Mouse (Mus musculus): ENCODE results near the gene Ect2l. TPM values are rescaled to one million over a fixed set of nuclear protein-coding genes. Genes with fewer than 3 reads are reported as not detected.
"Not testable (repeated sequence)": the region's sequence is repeated elsewhere in the genome, so short reads cannot be mapped to it uniquely, and the experiment has no call there.

Ect2l gene
- total RNA-seq, 2 experiments from 2014 or later = not detected

GRCm38 (mm10) chr10:18194156-18194555 is 16.5 kb downstream of the Ect2l start:
- ATAC-seq (replicated peaks; ENCODE audit: poor library complexity, severe bottlenecking) = no peak

DNA sequence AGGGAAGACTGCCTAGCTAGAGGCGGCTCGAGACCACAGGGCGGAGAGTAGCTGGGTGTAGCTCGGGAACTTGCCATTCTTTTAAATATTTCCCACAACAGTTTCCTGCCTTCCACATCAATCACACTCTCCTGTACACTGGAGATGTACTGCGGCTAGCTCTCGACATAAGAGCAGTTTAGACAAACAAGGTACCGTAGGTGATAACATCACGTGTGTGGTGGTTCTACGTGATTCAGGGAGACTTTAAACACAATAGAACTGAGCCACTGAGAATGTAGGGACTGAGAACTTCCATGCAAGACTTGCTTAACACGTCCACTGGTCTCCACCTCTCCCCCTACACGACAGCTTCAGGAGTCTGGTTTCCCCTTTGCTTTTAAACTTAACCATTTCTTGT is 17.5 kb downstream of the Ect2l start:
- no peak for ATAC-seq (replicated peaks; ENCODE audit: poor library complexity, severe bottlenecking)

- ATAC-seq (replicated peaks; ENCODE audit: poor library complexity, severe bottlenecking) = no peak
These were observed 19.0 kb downstream of the Ect2l start for GRCm38 (mm10) chr10:18191706-18192105.

GRCm38 (mm10) chr10:18189498-18189897 is 21.2 kb downstream of the Ect2l start:
- no peak for ATAC-seq (replicated peaks; ENCODE audit: poor library complexity, severe bottlenecking)

DNA sequence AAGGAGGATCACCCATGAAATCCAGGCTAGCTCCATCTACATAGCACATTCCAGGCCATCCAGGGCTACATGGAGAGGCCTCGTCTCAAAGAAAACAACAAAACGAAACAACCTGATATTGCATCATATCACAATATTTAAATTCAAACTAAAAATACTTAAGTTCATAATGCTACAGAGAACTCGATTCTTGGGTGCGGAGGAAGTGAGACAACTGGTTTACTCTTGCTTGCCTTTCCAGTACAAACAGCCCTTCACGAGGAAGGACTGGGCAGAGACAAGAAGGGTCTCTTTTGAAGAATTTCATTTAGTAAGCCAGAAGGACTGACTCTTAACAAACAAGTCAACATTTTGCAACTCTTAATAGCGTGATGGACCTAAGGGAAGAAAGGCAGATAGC is 22.1 kb downstream of the Ect2l start:
- peak; percentile 73 for ATAC-seq (replicated peaks; ENCODE audit: poor library complexity, severe bottlenecking)

GRCm38 (mm10) chr10:18182246-18182645 is 28.4 kb downstream of the Ect2l start:
- no peak for ATAC-seq (replicated peaks; ENCODE audit: poor library complexity, severe bottlenecking)

DNA sequence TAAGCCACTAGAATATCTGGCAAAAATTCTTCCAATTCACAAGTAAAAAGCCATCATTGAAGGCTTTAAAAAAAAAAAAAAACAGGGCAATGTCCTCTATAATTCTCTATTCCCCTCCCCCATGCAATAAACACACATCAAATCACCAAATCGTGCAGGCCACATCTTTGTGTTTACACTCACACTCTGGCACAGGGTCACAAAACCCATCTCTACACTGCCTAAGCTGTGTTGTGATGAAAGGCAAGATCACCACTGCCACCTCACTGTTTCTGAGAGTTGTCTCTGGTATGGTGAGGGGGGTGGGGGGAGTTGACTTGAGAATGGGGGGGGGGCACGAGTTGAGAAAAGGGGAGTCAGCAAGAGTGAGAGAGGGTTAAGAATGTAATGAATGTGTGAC is 33.4 kb downstream of the Ect2l start:
- ATAC-seq (replicated peaks; ENCODE audit: poor library complexity, severe bottlenecking) = no peak

GRCm38 (mm10) chr10:18176722-18177121 is 34.0 kb downstream of the Ect2l start:
- peak; percentile 65 for ATAC-seq (replicated peaks; ENCODE audit: poor library complexity, severe bottlenecking)

GRCm38 (mm10) chr10:18175087-18175486 is 35.6 kb downstream of the Ect2l start:
- peak; percentile 66 for ATAC-seq (replicated peaks; ENCODE audit: poor library complexity, severe bottlenecking)

DNA sequence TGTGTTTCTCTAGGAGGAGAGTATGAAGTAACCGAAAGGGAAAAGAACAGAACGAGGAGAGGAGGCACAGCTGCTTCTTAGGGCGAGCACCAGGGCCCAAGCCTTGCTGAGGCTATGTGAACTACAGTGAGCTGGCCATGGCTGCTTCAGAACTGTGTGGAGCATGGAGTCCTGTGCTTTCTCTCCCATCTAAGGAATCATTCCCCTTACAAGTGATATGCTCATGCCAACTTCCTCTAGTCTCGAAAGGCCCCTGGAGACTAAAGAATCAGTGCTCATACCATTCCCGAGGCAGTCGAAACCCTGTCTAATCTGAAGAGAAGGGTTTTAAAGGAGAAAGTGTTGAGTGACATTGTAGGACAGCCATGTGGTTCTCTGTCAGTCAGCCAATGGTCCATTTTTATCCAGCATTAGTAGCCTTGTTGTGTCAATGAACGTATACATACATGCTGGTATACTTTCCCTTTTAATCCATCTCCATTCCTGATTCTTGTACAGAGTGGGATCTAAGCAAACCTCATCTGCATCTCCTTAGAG is 48.2 kb downstream of the Ect2l start:
- ATAC-seq (replicated peaks; ENCODE audit: poor library complexity, severe bottlenecking) = no peak

- ATAC-seq (replicated peaks; ENCODE audit: poor library complexity, severe bottlenecking) = no peak
These were observed 63.5 kb downstream of the Ect2l start for GRCm38 (mm10) chr10:18147224-18147623.

DNA sequence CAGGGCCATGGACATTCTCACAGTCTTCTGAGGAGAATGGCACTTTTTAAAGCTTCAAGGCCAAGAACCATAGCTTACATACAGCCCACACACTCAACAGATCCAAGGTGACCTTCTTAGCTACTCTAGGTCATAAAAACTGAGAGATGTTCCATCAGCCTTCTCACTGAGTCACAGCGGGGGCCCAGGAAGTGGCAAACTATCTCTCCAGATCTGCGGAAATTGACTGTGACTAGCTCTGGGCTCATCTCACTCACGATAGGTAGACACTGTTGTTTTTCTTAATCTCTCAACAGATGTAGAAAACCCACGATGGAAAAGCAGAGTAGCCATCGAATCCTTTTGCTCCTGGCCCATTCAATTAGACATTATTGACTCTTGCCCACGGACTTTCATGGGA is 68.5 kb downstream of the Ect2l start:
- no peak for ATAC-seq (replicated peaks; ENCODE audit: poor library complexity, severe bottlenecking)

- ATAC-seq (replicated peaks; ENCODE audit: poor library complexity, severe bottlenecking) = no peak
These were observed 69.3 kb downstream of the Ect2l start for GRCm38 (mm10) chr10:18141389-18141788.

GRCm38 (mm10) chr10:18139615-18140014 is 71.1 kb downstream of the Ect2l start:
- ATAC-seq (replicated peaks; ENCODE audit: poor library complexity, severe bottlenecking) = no peak

DNA sequence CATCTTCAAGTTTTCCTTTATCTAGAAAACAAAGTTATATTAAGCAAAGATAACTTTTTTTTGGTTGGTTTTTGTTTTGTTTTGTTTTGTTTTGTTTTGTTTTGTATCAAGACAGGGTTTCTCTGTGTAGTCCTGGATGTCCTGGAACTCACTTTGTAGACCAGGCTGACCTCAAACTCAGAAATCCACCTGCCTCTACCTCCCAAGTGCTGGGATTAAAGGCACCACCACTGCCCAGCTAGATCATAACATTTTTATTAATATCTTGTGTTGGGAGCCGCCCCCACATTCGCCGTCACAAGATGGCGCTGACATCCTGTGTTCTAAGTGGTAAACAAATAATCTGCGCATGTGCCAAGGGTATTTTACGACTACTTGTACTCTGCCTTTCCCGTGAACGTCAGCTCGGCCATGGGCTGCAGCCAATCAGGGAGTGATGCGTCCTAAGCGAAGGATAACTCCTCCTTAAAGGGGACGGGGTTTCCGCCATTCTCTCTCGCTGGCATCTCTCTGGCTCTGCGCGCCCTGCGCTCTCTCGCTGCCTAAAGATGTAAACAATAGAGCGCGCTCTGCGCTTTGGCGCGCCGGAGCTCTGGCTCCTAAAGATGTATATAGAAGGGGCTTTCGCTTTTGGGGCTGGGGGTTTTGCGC is 71.7 kb downstream of the Ect2l start:
- ATAC-seq (replicated peaks; ENCODE audit: poor library complexity, severe bottlenecking) = not testable (repeated sequence)

DNA sequence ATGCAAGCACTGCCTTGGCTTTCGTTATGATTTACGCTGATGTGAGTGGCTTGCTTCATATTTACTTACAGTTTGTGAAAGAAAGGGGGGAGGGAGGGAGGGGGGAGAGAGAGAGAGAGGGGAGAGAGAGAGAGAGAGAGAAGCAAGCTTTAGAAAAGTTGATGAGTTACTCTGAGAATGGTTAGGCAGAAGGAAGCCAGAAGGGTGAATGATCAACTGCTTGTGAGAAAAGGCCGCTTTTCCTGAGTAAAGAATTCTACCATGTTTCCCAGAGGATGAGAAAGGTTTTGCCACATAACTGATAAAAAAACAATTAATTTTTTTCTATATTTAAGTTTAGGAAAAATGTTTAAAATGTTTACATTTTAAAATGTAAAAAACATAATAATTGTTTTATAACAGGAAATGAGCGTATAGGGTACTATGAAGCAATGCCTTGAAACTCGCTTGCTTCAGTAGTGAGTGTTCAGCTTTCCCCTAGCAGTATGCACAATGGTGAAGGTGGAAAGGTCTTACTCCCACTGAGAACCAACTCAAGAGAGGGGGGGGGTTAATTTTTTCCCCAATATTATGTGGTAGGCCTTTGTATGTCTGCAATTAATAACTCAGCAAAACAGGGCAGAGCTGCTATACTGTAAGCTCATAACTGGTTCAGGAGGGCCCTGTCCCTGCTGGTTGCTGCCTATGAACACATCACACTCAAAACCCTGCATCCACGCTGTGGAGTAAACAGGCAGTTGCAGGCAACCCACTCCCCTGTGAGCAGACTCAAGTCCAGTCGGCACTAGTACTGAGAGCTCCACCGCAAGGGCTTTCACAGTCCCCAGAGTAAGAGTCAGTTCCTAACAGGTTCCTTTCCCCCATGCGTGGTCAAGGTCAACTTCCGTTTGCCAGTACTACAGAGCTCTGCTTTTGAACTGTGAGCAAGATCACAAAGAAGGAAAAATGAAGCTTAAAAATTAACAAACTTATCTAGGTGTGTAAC is 78.7 kb downstream of the Ect2l start:
- peak; percentile 52; the same call in 1 of the 2 replicates for ATAC-seq (replicated peaks; ENCODE audit: poor library complexity, severe bottlenecking)

DNA sequence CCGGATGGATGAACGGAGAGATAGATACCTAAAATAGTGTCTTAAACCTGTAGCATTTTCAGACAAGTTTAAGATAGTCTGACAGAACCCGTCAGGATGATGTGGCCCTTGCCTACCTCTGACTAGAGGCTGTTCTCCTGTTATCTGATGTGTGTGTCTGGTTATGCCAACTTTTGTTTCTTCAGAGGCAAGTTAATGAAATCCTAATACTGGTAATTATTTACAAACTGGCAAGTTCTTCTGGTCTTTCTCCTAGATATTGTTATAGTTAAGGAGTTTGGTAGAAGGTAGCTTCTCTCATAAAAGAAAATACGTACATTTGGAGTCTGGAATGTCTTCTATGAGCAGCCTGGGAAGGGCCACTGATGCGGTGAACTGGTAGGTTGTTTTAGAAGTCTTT is 80.4 kb downstream of the Ect2l start:
- ATAC-seq (replicated peaks; ENCODE audit: poor library complexity, severe bottlenecking) = no peak

- no peak for ATAC-seq (replicated peaks; ENCODE audit: poor library complexity, severe bottlenecking)
These were observed 92.4 kb downstream of the Ect2l start for GRCm38 (mm10) chr10:18118336-18118735.

- peak; percentile 86 for ATAC-seq (replicated peaks; ENCODE audit: poor library complexity, severe bottlenecking)
These were observed 97.1 kb downstream of the Ect2l start for GRCm38 (mm10) chr10:18113473-18114093.

GRCm38 (mm10) chr10:18110940-18111339 is 99.8 kb downstream of the Ect2l start:
- ATAC-seq (replicated peaks; ENCODE audit: poor library complexity, severe bottlenecking) = no peak

- ATAC-seq (replicated peaks; ENCODE audit: poor library complexity, severe bottlenecking) = no peak
These were observed 103.2 kb downstream of the Ect2l start for GRCm38 (mm10) chr10:18107471-18107870.
